Mouse (Mus musculus): ENCODE results near the gene Mybph.

DNA sequence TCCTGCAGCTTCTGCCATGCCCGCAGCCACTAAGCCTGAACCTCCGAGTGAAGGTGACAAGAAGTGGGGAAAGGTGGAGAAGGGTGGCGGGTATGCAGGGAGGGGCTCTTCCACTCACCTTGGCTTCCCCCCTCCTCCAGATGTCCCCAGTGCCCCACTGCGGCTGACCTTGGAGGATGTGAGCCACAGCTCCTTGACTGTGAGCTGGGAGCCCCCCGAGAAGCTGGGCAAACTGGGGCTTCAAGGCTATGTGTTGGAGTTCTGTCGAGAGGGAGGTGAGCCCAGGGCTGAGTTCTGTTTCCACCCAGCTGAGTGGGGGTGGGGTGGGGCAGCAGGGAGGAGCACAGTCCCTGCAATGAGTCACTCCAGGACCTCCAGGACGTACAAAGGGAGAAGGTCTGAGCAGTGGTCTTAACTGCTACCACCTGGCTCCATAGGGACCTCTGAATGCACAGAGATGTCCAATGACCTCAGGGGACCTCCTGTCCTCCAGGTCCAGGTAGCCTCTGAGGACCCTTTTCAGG is 488 bp downstream of the Mybph start:
- TF ChIP-seq CHD2 (IDR thresholded peaks at IDR 0.05; ENCODE audit: low read length), result no peak
- TF ChIP-seq EP300 (IDR thresholded peaks at IDR 0.05; ENCODE audit: low read depth in 1 of 2, low read length in 2 of 2), result no peak
- no peak for TF ChIP-seq CTCF (IDR thresholded peaks at IDR 0.05 in 2 of 3, conservative IDR thresholded peaks at IDR 0.05 in 1 of 3; ENCODE audit: control insufficient read depth in 1 of 3, insufficient read depth in 1 of 3, low read depth in 2 of 3, low read length in 3 of 3, poor library complexity in 1 of 3, severe bottlenecking in 1 of 3)
- no peak for TF ChIP-seq UBTF (IDR thresholded peaks at IDR 0.05; ENCODE audit: borderline replicate concordance, insufficient read depth, low read depth, low read length)
- no peak for TF ChIP-seq SIN3A (IDR thresholded peaks at IDR 0.05; ENCODE audit: low read length)
- no peak for TF ChIP-seq MAZ (IDR thresholded peaks at IDR 0.05; ENCODE audit: low read depth, low read length)
- TF ChIP-seq POLR2A (IDR thresholded peaks at IDR 0.05; ENCODE audit: control insufficient read depth in 1 of 2, insufficient read depth in 1 of 2, low read depth in 1 of 2, low read length in 2 of 2, poor library complexity in 1 of 2), result no peak
- TF ChIP-seq NELFE (IDR thresholded peaks at IDR 0.05; ENCODE audit: low read depth, low read length), result no peak
- no peak for TF ChIP-seq ZC3H11A (IDR thresholded peaks at IDR 0.05; ENCODE audit: low read depth, low read length)
- TF ChIP-seq MAFK (IDR thresholded peaks at IDR 0.05; ENCODE audit: borderline replicate concordance, low read depth, low read length), result no peak
- TF ChIP-seq ELF1 (IDR thresholded peaks at IDR 0.05; ENCODE audit: low read depth, low read length), result no peak
- no peak for TF ChIP-seq GATA1 (IDR thresholded peaks at IDR 0.05; ENCODE audit: low read depth, low read length)
